Mouse (Mus musculus) lung, postnatal 25 days (tissue): ENCODE measurements around the gene Crtap.

Experiments used
- DNase-seq: peaks from one replicate; pipeline ENCODE4 v3.0.0; 2022; ENCODE audit warnings: low spot score

Crtap gene

DNA sequence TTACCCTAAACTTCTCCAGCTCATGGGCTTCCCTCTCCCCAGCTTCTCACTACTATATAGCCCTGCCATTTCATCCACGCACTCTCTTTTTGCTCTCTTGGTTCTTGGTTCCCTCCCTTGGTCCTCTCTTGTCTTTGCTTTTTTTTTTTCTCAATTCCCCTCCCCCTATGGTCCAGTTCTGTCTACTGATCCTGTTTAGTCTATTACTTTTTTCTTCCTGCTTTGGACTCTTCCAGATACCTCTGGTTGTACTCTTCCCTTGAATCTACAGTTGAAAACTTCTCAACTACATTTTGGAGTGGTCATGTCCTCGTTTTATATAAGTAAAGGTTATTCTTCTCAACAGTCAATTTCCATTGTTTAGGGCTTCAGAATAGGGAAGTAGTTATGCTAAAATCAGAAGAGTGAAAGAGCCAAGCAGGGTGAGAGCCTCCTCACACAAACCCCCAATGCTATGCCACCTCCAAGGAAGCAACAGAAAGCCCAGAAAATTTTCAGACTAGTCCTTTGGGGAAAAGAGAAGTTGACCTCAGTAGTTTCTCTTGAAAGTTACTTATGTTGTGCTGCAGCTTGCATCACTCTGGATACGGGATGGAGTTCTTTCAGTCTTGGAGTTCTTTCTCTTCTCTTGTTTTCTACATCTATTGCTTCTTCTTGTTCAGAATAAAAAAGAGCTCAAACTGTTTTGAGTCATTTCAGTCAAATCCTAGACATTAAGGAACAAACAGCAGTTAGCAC is 64.3 kb downstream of the Crtap start:
- DNase-seq: no peak
